Mouse (Mus musculus) heart, postnatal 0 days (tissue): ENCODE measurements around the gene Htra2. TPM values are rescaled to one million over a fixed set of nuclear protein-coding genes. Genes with fewer than 3 reads are reported as not detected.
A peak's percentile ranks its signal among the peaks of the same experiment; 100 is the strongest.

Source experiments
- ATAC-seq: fragments of 200-750 bp; cut with Nextera tagmentation; 2 replicates; pipeline ENCODE4 v1.8.0; 2017; ENCODE audit warnings: low read depth, moderate number of reproducible peaks, moderate library complexity; ENCODE audit not compliant: insufficient read depth
- DNase-seq: peaks from one replicate; pipeline ENCODE4 v3.0.0-alpha.2; 2016; ENCODE audit warnings: low spot score
- H3K27ac ChIP-seq: fragments of 300-500 bp; sonication (generic); 2 replicates; pipeline ENCODE4 v1.5.1; 2014; ENCODE audit warnings: low read depth, mild to moderate bottlenecking
- H3K27me3 ChIP-seq: fragments of 300-500 bp; sonication (generic); 2 replicates; pipeline ENCODE4 v1.6.1; 2014; ENCODE audit warnings: low read length, mixed read lengths; ENCODE audit not compliant: control insufficient read depth, insufficient read depth
- H3K36me3 ChIP-seq: fragments of 300-500 bp; sonication (generic); replicated peaks from 2 replicates; pipeline ENCODE4 v1.6.1; 2014; ENCODE audit warnings: low read length, mixed read lengths; ENCODE audit not compliant: control insufficient read depth, insufficient read depth
- H3K4me1 ChIP-seq: fragments of 300-500 bp; sonication (generic); 2 replicates; pipeline ENCODE4 v1.6.1; 2014; ENCODE audit warnings: antibody characterized with exemption; ENCODE audit not compliant: control insufficient read depth, insufficient read depth
- H3K4me2 ChIP-seq: fragments of 300-500 bp; sonication (generic); 2 replicates; pipeline ENCODE4 v1.6.1; 2014; ENCODE audit warnings: low read depth, mild to moderate bottlenecking, low read length, moderate library complexity
- H3K4me3 ChIP-seq: fragments of 300-500 bp; sonication (generic); 2 replicates; pipeline ENCODE4 v1.5.1; 2014; ENCODE audit warnings: low read depth, low read length
- H3K9ac ChIP-seq: fragments of 300-500 bp; sonication (generic); replicated peaks from 2 replicates; pipeline ENCODE4 v1.6.1; 2014; ENCODE audit warnings: low read depth, low read length, mixed read lengths
- H3K9me3 ChIP-seq: fragments of 300-500 bp; sonication (generic); replicated peaks from 2 replicates; pipeline ENCODE4 v1.6.1; 2016; ENCODE audit warnings: low read length; ENCODE audit not compliant: control insufficient read depth
- CTCF ChIP-seq: IDR thresholded peaks from 2 replicates; pipeline ENCODE4 v1.5.1; 2016; ENCODE audit warnings: antibody characterized with exemption, control low read depth, low read depth
- EP300 ChIP-seq: IDR thresholded peaks from 2 replicates; pipeline ENCODE4 v1.6.1; 2016; ENCODE audit warnings: antibody characterized with exemption, low read depth
- WGBS: fragments of 180-500 bp; shearing (Covaris S2); extraction: QIAGEN DNeasy Blood & Tissue Kit; methylation state at CpG from one replicate; pipeline ENCODE4 v1.1.7; 2014; 5-methylcytosine and 5-hydroxymethylcytosine counted together
- polyA plus RNA-seq: library from polyadenylated mRNA; unstranded; fragments of >200 nt; fragmentation: Nextera tagmentation; extraction: Ambion mirVana; gene quantifications from 2 replicates; pipeline ENCODE4 v1.2.1, GENCODE M21; 2015
- total RNA-seq: library from RNA; depleted of rRNA; stranded (reverse); fragments of >200 nt; gene quantifications from 2 replicates; pipeline ENCODE4 v1.2.3, GENCODE M21; 2014; ENCODE audit warnings: low replicate concordance

Gene Htra2
- total and polyA plus RNA-seq, 2 experiments from 2014 or later: 50.3 to 61.9 TPM

DNA sequence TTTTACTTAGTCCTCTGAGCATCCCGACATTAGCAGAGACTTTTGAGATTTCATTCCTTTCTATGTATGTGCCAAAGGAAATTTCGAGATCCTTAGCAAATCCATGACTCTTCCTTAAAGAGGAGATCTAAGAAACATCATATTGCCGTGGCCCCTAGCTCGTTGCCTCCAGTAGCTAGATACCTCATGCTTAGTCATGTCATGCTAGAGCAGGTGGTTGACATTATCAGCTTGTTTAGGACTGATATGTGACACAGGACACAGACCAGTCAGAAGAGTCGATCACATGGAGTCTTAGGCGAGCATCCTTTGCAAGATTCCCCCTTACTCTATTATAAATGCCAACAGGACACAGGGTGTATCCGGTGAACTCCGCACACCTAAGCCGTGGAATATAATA is 32.1 kb downstream of the Htra2 start:
- TF ChIP-seq CTCF: no peak
- no peak for TF ChIP-seq EP300

DNA sequence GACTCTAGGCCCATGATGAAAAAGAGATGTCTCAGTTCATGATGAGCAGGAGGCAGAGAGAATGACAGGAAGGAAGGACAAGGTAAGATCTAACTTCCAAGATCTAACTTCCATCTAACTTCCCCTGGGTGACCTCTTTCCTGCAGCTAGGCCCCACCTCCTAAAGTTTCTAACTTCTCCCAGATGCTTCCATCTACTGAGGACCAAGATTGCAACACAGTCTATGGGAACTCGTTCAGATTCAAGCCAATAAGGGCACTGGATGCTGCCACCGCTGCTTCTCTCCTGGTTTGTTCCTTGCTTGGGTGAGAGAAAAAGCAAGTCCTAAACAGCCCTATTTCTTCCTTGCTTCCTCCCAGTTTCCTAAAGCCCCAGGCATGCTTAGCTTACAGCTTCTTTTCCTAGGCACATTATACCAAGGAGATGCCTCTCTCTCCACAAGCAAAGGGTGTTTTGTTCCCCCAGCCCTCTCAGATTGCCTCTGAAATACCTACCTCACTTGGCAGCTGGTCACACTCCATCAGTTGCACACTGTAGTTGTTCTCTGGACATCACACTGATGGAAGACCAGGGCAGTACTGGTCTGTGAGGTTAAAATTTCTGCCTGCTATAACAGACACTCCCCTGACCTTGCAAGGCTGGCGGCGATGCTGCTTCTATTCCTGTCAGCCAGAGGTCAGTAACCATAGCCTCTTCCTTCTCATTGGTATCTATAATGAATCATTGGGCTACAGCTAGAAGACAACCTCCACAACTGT is 34.1 kb downstream of the Htra2 start:
- 70% methylated on average over 4 of the region's 4 CpGs for WGBS
- Histone ChIP-seq H3K4me2 (no peak overlapping the region), H3K36me3 (no peaks in the 10 kb centered on the region), H3K27me3 (no peaks in the 10 kb centered on the region), H3K9me3 (no peaks in the 10 kb centered on the region), H3K27ac (no peak overlapping the region), H3K4me3 (no peak overlapping the region), H3K4me1 (no peaks in the 10 kb centered on the region), H3K9ac (no peak overlapping the region)
- no peak for DNase-seq
- ATAC-seq: no peak
- TF ChIP-seq CTCF (no peak), EP300 (no peak)

More for the DNA sequence above, 32.1 kb downstream of the Htra2 start:
- no peaks in the 10 kb centered on the region for H3K27me3 ChIP-seq
- DNase-seq (no peak), ATAC-seq (no peak)
- H3K27ac ChIP-seq: no peak overlapping the region
- H3K9ac ChIP-seq: no peak overlapping the region
- H3K4me1 ChIP-seq: no peaks in the 10 kb centered on the region
- 71% methylated on average over 9 of the region's 9 CpGs for WGBS
- H3K4me2 ChIP-seq: no peak overlapping the region
- no peak overlapping the region for H3K4me3 ChIP-seq
- no peaks in the 10 kb centered on the region for H3K36me3 ChIP-seq
- no peaks in the 10 kb centered on the region for H3K9me3 ChIP-seq

DNA sequence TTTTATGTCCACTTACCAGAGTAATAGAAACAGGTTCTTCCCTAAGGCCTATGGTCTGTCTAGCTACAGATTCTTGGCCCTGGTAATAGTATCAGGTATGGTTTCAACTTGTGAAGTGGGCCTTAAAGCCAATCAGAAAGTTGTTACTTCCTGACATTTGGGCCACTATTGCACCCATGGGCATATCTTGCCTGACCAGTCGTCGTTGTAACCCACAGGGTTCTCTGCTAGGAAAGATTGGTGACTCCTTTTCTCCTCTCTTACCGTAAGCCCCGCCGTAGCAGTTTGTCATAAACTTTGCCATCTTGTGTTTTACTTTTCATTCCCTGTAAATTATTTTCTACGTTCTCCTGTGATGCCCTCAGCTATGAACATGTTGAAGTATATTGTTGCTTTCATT is 35.0 kb downstream of the Htra2 start:
- Histone ChIP-seq H3K27ac (no peak overlapping the region), H3K4me2 (no peak overlapping the region), H3K27me3 (no peaks in the 10 kb centered on the region), H3K9me3 (no peaks in the 10 kb centered on the region), H3K4me3 (no peak overlapping the region), H3K36me3 (no peaks in the 10 kb centered on the region), H3K9ac (no peak overlapping the region), H3K4me1 (no peaks in the 10 kb centered on the region)
- no peak for TF ChIP-seq EP300
- TF ChIP-seq CTCF: no peak
- DNase-seq (no peak), ATAC-seq (no peak)
- WGBS: 90% methylated on average over 6 of the region's 6 CpGs

DNA sequence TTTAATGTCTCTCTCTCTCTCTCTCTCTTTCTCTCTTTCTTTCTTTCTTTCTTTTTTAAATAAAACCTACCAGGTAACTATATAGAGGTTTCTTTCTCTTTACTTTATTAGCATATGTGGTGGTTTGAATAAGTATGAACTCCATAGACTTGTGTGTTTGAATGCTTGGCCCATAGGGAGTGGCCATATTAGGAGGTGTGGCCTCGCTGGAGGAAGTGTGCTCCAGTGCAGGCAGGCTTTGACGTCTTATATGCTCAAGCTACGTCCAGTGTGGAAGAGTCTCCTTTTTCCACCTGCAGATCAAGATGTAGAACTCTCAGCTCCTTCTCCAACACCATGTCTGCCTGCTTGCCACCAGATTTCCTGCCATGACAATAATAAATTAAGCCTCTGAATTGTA is 36.0 kb downstream of the Htra2 start:
- Histone ChIP-seq H3K4me2 (no peak overlapping the region), H3K4me1 (0 out of 2 replicates have a peak, but pooled peaks cover 3% of the 10 kb centered on the region), H3K9ac (no peak overlapping the region), H3K27ac (no peak overlapping the region), H3K36me3 (no peaks in the 10 kb centered on the region), H3K27me3 (no peaks in the 10 kb centered on the region), H3K4me3 (no peak overlapping the region), H3K9me3 (no peaks in the 10 kb centered on the region)
- ATAC-seq: no peak
- no peak for DNase-seq
- 77% methylated on average over 3 of the region's 3 CpGs for WGBS
- TF ChIP-seq EP300: no peak
- no peak for TF ChIP-seq CTCF

DNA sequence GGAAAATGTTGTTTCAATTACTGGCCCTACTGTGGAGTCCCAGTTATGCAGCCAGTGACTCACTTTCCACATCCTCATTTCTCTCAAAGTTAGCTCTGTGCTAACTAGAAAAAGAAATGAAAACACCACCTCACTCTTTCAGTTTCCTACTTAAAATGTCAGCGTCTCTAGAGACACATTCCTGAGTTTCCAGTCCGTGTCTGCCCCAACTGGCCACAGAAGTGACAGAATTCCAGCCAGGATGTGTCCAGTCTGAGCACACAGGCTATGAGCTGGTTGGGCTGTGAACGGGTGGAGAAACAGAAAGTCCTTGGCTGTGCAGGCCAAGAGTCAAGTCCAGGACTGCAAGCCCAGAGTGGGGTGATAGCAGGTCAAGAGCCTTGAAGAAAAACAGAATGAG is 37.9 kb downstream of the Htra2 start:
- Histone ChIP-seq H3K4me1 (0 out of 2 replicates have a peak, but pooled peaks cover 3% of the 10 kb centered on the region), H3K27me3 (no peaks in the 10 kb centered on the region), H3K9ac (no peak overlapping the region), H3K27ac (peak overlapping the region; percentile 67), H3K9me3 (no peaks in the 10 kb centered on the region), H3K4me3 (no peak overlapping the region), H3K36me3 (no peaks in the 10 kb centered on the region), H3K4me2 (no peak overlapping the region)
- DNase-seq: peak; percentile 73
- TF ChIP-seq EP300 (no peak), CTCF (no peak)
- WGBS: 12% methylated on average over 3 of the region's 3 CpGs
- ATAC-seq: peak; percentile 87

DNA sequence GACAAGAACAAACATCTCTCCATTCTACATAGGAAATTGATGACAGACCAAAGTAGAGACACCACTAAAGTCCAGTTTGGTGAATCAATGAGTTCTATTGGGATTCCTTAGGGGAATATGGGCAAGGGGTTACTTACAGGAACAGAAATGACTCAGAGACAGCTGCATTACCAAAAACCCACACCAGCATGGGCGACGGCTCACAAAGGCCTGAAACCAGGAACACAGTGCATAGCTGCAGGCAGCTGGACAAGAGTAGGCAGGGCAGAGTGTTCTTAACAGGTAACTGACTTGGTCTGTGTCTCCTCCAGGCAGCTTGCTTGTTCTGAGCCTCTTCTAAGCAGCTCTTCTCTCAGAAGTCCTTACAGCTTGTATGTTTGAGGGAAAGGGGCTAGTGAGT is 39.3 kb downstream of the Htra2 start:
- Histone ChIP-seq H3K4me2 (no peak overlapping the region), H3K9me3 (no peaks in the 10 kb centered on the region), H3K27me3 (no peaks in the 10 kb centered on the region), H3K4me3 (no peak overlapping the region), H3K36me3 (no peaks in the 10 kb centered on the region), H3K27ac (no peak overlapping the region), H3K9ac (no peak overlapping the region), H3K4me1 (0 out of 2 replicates have a peak, but pooled peaks cover 3% of the 10 kb centered on the region)
- WGBS: 85% methylated on average over 2 of the region's 2 CpGs
- no peak for DNase-seq
- ATAC-seq: no peak
- TF ChIP-seq CTCF (no peak), EP300 (no peak)
